Mouse (Mus musculus): ENCODE results near the gene 5730455P16Rik.
"Not testable (repeated sequence)": the region's sequence is repeated elsewhere in the genome, so short reads cannot be mapped to it uniquely, and the experiment has no call there.

The 5730455P16Rik gene

DNA sequence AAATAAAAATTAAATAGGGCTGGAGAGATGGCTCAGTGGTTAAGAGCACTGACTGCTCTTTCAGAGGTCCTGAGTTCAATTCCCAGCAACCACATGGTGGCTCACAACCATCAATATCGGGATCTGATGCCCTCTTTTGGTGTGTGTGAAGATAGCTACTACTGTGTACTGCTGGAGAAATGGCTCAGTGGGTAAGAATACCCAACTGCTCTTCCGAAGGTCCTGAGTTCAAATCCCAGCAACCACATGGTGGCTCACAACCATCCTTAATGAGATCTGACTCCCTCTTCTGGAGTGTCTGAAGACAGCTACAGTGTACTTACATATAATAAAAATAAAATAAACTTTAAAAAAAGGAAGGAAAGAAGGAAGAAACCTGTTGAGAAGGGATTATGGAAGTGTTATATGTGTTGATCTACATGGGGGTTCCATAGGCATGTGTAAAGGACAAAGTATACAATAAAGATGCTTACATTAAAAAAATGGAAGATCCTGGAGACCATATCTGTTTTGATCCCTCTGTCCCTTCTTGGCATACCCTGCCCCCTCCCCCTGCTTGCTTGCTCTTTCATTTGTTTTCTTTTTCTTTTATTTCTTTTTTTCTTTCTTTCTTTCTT is 726 bp upstream of the 5730455P16Rik start:
- not testable (repeated sequence) for DNase-seq

DNA sequence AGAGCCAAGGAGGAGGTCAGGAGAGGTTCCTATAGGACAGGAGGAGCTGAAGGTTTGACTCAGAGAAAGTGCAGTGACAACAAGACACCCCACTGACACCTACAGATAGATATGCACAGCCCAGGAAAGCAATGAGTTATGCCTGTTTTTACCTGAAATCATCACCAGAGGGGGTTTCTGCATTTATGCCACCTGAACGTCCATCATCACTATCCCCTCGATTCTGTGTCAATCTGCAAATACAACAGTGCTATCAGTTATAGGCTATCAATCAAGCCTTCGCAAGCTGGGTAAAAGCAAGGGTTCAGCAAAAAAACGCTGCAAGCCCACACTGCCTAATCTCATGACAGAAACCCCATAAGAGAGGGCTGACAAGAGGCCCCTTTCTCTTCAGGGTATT is 1.2 kb downstream of the 5730455P16Rik start:
- DNase-seq = peak; percentile 27

- DNase-seq = no peak
Measured at GRCm38 (mm10) chr11:80368949-80369348, 8.9 kb downstream of the 5730455P16Rik start.

- DNase-seq = no peak
Measured at GRCm38 (mm10) chr11:80354832-80355231, 23.0 kb downstream of the 5730455P16Rik start.

DNA sequence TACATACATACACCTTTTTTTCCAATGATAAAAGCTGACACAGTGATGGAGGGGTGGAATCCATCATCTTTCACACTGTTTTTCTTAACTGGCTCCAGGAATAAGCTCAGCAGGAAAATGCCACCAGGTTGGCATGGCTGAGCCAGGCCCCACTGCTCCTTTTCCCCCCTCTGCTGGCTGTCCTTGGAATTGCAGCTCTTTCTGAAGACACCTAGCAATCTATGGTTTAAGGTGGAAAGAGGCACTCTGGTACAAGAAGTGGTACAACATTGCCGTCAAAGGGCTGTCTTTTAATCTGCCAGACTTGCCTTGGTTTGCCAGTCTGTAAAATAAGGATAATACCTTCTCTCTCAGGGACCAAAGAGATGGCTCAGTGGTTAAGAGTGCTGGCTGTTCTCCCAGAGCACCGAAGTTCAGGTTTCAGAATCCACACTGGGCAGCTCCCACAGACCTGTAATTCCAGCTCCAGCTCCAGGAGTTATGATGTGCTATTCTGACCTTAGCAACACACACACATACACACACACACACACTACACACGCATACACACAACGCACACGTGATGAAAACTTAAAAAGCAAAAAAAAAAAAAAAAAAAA is 25.9 kb downstream of the 5730455P16Rik start:
- DNase-seq = peak; percentile 82

GRCm38 (mm10) chr11:80342482-80342881 is 35.4 kb downstream of the 5730455P16Rik start:
- no peak for DNase-seq

- DNase-seq = no peak
Measured at GRCm38 (mm10) chr11:80336351-80336730, 41.5 kb downstream of the 5730455P16Rik start.

DNA sequence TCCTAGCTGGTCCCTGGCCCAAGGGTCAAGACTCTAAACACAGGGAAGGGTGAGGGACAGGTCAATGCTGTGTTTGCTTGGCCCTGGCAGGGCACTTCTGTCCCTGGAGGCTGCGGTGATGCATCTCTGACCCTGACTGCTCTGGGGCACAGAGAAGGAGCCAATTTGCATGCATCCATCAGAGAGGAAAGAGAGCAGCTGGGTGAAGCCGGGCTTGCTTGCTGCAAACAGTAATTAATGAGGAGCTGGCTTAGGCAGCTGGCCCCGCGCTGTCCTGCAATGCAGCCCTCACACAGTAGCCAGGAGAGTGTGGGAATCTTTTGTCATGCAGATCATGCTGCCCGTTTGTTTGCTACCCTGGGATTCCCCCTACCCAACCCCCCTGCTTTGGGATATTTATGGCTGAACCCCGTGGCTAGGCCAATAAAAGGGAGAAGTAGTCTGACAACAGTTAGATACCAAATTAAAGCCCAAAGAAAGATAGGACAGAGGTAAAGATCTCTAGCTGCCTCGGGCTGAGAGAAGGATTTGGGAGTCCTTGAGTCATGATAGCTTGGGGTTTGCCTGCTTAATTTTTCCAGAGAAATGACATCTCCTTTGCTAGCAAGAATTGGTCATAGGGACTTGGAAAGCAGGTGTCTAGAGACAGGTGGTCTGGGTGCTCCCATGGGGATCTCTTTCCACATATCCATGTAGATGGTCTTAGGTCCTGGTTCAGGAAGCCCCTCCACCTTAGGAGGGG is 42.1 kb downstream of the 5730455P16Rik start:
- DNase-seq = no peak

- no peak for DNase-seq
Measured at GRCm38 (mm10) chr11:80332709-80333400, 45.0 kb downstream of the 5730455P16Rik start.

DNA sequence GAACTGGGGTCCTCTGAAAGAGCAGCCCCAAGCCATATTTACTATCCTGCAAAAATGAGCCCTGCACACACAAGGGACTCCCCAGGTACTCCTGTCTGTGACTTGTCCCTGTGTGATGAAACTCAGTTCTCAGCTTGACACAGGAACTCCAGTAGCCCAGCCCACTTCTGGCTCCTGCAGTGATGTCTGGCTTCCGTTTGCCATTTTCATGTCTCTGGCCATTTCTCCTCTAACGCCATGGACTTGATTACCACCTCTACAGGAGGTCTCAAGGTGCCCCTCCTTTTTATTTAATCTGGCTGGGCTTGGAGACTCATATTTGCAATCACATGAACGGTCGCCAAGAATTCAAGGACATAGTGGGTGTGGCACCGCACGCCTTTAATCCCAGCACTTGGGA is 53.2 kb downstream of the 5730455P16Rik start:
- no peak for DNase-seq

- no peak for DNase-seq
Measured at GRCm38 (mm10) chr11:80323255-80323654, 54.6 kb downstream of the 5730455P16Rik start.

- peak; percentile 38 for DNase-seq
Measured at GRCm38 (mm10) chr11:80315743-80316639, 61.8 kb downstream of the 5730455P16Rik start.

- no peak for DNase-seq
Measured at GRCm38 (mm10) chr11:80313944-80314343, 63.9 kb downstream of the 5730455P16Rik start.

GRCm38 (mm10) chr11:80313462-80313861 is 64.4 kb downstream of the 5730455P16Rik start:
- DNase-seq = no peak

DNA sequence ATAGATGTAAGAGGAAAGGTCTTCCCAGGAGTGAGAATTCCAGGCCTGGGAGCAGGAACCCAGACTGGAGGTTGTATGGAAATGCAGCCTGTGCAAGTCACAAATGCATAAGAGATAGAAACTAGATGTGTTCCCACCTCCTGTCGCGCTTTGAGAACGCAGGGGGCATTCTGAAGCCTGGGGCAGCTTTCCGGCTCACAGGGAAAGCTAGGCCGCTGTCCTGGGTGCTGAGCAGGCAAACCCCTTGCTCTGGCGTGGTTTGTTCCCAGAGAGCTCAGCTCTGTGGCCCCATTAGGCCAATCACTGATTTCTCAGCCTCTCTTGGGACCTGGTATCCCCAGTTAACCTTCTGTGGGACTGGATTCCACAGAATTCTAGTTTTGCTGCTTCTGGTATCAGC is 65.3 kb downstream of the 5730455P16Rik start:
- DNase-seq = no peak

DNA sequence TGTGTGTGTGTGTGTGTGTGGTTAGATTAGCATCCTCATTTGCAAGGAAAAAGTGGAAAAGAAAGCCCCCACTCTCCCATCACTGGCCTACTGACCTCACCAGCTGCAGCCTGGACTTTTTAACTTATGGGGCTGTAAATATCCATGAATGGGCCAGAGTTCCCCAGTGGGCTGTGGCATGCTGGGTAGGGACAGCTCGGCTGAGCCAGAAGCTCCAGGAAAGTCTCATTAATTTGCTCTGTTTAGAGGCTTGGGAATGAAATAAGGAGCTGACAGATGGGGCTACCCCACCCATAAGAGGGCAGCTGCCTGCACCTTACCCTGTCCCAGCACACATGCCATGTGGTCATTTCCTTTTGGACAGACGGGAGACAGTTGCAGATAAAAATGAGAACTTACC is 65.8 kb downstream of the 5730455P16Rik start:
- DNase-seq = no peak

DNA sequence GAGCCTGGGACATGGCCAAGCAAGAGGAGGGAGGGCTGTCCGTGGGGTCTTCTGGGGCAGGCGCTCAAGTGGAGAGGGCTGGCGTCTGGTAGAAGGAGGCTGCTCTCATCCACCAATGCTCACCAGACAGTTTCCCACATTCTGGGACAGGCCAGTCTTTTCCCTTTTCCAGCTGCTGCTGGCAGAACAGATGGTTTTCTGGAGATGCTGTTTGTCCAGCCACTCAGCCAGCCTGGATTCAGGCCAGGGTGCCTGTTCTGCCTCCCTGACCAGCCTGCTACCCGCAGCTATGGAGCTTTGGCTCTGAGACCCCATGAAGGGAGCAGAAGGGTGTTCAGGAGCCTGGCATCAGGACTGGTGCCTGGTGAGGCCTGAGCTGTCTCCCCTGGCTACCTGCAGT is 66.6 kb downstream of the 5730455P16Rik start:
- DNase-seq = no peak

All from cerebellum, adult 9-10 months (tissue).